Mouse (Mus musculus): ENCODE measurements around the gene Olfr806.

The Olfr806 gene

DNA sequence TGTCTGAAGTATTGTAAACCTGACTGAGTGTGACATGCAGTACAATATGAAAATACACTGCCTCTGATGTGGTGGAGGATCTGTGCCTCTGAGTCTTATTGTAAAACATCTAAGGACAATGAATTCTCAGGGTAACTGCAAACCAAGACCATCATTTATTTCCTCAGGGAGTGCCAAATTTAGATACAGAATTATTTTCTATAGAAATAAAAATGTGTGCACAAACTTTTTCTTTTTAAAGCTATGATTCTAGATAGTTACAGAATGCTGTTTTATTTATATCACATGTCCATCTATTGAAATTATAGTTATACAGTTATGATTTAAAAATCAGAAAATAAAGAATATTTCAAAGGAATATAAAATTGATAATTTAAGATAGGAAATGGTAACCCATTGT, at the start of gene Olfr806:
Gene Olfr806 (minus strand): TSS at position 101 of the 400 bp plus-strand sequence.
- DNase-seq (ENCODE audit: low spot score in 2 of 2): no peak

DNA sequence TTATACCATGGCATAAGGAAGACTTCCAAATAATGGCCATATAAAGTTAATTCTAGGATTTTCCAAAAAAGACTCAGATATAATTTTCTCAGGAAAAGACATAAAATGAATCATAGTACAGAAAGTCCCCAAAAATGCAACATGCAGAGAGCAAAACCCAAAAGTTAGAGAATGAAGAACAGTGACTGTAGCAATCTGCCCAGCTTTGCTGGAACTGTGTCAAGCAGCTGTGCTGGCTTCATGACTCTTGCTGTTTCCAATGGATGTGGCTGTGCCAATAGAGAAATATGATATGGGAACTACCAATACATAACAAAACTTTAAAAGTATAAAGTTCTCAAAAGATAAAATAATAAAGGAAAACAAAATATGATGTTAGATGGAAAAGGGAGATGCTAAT, 36.4 kb upstream of the Olfr806 start:
- no peak for DNase-seq (ENCODE audit: low spot score in 2 of 2)

DNA sequence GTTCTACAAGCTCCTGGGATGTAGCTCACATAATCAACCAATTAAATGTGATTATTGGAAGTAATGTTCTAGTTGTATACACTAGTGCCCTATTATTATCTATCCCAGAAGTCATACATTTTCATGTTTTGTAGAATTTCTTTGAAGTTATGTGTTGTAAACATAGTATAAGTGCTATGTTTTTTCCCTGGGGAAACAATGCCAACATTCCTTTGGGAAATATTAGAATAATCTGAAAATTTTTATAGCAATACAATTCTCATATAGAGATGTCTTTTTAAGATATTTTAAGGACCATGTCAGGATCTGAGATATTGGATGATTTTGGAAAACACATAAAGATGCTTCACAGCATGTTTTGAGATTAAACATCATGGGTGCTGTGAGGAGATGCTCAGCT, 32.6 kb upstream of the Olfr806 start, which contains the start of gene Olfr809:
Gene Olfr809 (plus strand): TSS at position 301 of the 400 bp plus-strand sequence.
- DNase-seq (ENCODE audit: low spot score in 2 of 2): no peak

DNA sequence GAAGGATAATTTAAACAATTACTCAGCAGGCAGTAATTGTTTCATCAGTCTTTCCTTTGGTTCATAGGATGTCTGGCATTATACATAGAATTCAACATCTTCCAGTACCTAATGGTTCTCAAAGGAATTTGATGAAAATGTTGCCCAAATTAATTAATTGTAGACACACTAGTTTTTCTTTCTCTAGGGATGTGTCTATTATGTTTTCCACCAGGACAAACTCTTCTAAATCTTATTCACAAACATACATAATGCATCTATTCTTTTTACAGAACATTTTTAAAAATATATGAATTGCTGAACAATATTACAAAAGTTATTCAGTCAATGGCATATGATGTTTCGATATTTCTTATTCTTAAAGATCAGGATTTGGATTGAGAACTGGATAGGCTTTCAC, 23.5 kb upstream of the Olfr806 start, which contains the start of gene Olfr808:
Gene Olfr808 (plus strand): TSS at position 301 of the 400 bp plus-strand sequence.
- DNase-seq (ENCODE audit: low spot score in 2 of 2): no peak

DNA sequence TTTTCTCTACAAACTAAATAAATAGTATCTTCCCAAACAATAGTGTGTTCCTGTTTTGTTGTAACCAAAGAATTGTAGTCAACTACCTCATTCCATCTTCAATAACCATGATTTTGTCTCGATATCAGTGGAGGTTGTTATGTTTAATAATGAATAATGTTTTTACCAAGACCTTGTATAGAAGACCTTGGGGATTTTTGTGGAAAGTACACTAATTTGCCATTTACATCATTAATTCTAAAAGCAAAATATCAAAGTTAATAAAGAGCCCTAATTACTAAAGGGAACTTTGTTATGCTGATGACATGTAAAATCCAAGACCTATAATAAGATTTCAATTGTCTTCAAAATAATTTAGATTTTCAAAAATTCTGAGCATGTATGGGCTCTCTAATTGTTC, 16.0 kb upstream of the Olfr806 start, which contains the start of gene Olfr807:
Gene Olfr807 (minus strand): TSS at position 101 of the 400 bp plus-strand sequence.
- DNase-seq (ENCODE audit: low spot score in 2 of 2): no peak

DNA sequence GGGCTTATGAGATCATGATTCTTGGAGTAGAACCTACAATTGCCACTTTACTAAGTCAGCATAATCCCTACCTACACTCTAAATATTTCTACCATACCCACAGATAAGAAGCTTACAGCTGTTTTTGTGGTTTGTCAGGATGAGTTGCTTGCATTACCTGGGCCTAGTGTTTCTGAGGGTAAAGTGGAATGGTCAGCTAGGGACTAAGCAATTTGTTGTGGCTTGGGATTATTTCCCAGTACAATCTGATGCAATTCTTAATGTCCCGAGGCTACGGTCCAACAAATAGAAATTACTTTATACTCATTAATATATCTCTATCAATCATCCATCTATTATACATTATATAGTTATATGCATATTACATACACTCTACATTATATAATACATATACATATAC, 12.4 kb downstream of the Olfr806 start, which contains the start of gene Olfr805:
Gene Olfr805 (minus strand): TSS at position 101 of the 400 bp plus-strand sequence.
- no peak for DNase-seq (ENCODE audit: low spot score in 2 of 2)

DNA sequence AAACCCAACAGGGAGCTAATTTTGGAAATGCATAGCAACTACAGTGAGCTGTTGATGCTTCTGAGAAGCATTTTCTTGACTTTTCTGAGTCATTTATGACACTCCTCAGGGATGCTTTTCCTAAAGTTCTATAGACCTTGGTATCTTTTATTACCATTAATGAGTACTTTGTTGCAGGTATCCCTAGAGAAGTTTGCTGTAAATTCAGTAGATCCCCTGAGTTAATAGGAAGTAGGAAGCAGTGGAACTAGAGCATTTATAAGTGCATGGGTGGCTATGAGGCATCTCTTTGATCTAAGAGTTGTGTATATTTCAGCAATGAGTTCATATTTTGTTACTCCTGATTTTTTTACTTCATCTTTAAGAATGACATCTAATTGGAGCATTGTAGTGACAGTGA, 38.8 kb downstream of the Olfr806 start, which contains the start of gene Olfr804:
Gene Olfr804 (plus strand): TSS at position 301 of the 400 bp plus-strand sequence.
- no peak for DNase-seq (ENCODE audit: low spot score in 2 of 2)

DNA sequence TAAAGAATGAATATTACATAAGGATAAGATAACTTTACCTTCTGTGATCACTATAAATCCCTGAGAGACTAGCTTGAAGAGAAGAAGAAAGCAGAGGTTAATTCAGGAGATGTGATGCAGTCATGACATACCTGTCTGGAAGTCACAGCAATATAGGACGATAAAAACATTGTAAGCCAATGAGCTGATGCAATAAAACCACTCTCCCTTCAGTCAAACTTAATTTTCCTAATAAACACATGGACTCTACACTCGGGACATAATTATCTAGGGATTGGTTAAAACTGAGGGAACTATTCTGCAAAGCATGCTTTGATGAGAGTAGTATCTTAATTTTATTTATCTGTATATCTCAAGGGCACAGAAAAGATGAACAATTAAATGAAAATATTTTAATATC, 47.5 kb downstream of the Olfr806 start, which contains the start of gene Olfr803:
Gene Olfr803 (minus strand): TSS at position 101 of the 400 bp plus-strand sequence.
- no peak for DNase-seq (ENCODE audit: low spot score in 2 of 2)

DNA sequence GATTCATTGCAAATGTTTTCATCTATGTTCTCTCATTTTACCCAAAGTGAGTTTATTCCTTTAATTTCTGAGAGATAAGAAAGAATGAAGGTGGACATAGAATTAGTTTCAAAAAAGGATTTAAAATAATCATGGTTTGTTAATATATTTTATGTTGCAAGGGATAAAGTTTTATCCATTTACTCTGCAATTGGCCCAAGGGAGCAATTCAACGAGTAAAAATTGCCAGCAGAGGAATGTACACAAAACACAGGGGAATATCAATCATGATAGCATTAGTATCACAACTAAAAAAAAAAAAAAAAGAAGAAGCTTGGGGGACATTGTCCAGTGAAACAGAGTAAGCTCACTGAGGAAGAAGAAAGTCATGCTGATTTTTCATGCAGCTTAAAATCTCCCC, 53.7 kb downstream of the Olfr806 start, which contains the start of gene Olfr802:
Gene Olfr802 (minus strand): TSS at position 101 of the 400 bp plus-strand sequence.
- DNase-seq (ENCODE audit: low spot score in 2 of 2): no peak

All from heart, adult 9 months (tissue).